Mouse (Mus musculus): ENCODE results near the gene Lrba.

Lrba gene

DNA sequence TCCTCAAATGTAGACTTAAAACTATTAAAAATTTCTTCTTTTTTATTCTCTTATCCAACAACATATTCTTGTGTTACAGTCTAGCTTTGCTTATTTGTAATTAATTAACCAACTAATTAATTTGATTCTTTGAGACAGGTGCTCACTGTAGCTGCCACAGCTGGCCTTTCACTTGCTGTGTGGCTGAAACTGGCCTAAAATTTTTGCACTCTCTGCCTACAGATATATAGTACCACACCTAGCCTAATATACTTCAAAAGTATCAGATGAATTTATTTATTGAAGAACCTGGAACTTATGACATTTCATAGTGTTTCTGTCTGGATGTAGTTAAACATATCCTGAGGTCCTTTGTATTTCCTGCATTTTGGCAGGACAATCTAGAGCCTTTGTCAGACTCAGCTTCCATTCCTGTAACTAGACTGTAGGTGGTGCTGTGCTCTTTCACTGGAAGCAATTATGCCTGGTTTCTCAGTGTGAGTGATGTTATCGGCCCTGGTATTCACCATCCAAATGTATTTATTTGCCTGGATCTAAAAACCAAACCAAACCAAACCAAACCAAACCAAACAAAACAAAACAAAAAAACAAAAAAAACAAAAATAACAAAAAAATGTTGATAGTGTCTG is 43.7 kb downstream of the Lrba start:
- DNase-seq: peak; percentile 18

DNA sequence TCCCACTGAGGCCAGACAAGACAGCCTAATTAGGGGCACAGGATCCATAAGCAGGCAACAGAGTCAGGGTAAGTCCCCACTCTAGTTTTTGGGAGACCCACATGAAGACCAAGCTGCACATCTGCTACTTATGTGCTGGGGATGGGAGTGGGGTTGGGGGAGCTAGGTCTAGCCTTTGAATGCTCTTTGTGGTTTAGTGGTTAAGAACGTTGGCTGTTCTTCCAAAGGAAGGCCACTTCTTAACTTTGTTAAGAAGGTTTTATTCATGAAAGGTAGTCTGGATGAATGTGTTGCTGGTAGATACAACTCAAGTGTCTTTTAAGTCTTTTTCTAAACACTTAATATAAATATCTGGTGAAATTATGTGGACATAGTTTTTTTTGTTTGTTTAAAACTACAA is 51.2 kb downstream of the Lrba start:
- no peak for DNase-seq

DNA sequence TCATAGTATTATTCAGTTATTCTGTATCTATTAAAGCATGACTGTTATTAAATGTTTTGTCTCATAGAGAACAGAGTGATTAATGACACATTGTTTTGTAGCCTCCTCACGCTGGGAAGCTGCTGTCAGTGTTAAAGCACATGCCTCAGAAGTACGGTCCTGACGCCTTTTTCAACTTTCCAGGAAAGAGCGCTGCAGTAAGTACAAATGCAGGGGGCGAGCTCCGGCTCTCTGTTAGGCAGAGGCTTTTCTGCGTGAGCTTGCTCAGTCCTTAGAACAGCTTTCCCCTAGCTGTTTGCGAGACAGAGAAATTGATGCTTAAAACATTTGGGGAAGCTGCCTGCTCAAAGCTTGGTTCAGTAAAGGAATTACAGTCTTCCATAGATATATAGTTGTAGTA is 66.8 kb downstream of the Lrba start:
- DNase-seq: no peak

DNA sequence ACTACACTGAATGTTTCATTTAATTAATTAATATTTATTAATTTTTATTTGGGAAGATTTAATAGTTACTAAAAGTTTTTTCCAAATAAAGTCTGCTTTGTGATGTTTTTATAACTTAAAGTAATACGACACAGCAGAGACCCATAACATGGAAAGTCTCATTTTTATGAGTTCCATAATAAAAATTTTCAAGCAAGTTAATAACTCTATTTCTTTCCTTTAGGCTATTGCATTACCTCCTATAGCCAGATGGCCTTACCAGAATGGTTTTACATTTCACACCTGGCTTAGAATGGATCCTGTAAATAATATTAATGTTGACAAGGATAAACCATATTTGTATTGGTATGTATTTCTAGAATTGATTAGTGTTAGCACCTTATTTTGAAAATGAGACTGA is 70.4 kb downstream of the Lrba start:
- DNase-seq: no peak

DNA sequence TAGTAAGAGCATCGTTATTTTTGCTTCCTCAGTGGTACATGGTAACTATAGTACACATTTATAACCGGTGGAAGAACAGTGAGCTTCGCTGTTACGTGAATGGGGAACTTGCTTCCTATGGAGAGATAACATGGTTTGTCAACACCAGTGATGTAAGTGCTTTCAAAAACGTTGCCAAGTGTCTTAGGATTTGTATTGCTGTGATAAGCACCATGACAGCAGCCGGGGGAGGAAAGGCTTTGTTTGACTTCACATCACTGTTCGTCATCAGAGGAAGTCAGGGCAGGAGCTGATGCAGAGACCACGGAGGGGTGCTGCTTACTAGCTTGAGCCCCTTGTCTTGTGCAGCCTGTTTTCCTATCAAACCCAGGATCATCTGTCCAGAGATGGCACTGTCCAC is 71.7 kb downstream of the Lrba start:
- DNase-seq: no peak

DNA sequence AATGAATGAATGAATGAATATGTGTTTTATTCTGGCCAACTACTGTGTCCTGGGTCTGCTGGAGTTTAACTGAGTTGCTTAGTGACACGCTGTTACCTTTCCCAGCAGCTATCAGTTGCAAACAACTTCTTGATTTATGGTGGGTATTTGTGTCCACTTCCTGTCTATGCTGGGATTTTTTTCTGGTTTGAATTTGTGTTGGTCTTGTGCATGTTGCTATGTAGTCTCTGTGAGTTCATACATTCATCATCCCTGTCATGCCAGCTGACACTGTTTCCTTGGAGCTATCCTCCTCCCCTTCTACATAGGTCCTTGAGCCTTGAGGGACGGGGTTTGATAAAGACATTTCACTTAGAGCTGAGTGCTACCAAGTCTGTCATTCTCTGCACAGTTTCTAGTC is 84.4 kb downstream of the Lrba start:
- DNase-seq: no peak

DNA sequence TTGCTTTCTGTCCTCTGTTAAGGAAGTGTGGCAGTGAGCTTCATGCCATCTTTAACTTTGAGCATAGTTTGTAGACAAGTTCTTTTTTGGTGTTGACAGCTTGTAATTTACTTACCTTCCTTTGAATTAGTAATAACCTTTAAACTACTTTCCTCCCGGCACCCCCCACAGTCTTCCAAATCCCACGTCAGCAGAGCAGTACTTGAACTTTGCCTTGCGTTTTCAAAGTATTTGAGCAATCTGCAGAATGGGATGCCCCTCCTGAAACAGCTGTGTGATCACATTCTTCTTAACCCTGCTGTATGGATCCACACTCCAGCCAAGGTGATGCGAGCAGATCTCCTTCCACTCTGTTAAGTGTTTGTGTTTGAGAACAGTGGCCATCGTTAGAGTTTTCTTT is 85.7 kb downstream of the Lrba start:
- DNase-seq: peak; percentile 10

DNA sequence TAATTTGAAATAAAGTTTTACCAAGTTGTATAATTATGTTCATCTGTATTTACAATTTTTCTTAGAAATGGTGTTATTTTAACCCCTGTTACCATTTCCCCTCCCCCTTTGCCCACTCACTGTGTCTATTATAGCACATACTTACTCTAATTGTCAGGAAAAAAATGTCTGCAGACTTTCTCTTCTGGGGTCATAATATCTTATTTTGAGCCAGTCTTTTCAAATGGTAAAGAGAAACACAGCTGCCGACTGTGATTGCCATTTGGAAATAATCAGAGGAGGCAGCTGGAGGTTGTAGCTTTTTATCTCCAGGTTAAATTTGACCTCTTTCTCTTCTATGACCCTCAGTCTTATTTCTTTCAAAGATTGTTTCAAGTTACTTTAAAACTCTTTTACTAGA is 86.9 kb downstream of the Lrba start:
- no peak for DNase-seq

DNA sequence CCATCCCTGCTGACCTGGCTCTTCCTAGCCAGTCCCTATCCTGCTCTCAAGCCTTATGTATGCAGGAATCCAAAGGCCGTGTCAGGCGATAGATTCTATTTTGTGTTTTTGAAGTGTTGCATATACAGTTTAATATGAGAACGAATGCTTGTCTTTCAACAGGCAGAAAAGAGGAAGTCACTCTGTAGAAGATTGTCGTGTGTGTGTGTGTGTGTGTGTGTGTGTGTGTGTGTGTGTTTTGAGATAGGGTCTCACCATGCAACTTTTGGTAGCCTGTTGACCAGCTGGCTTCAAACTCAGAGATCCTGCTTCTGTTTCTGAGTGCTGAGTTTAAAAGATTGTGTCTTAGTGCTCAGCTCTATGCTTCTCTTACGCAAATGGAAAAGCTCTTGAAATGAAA is 93.2 kb downstream of the Lrba start:
- no peak for DNase-seq

DNA sequence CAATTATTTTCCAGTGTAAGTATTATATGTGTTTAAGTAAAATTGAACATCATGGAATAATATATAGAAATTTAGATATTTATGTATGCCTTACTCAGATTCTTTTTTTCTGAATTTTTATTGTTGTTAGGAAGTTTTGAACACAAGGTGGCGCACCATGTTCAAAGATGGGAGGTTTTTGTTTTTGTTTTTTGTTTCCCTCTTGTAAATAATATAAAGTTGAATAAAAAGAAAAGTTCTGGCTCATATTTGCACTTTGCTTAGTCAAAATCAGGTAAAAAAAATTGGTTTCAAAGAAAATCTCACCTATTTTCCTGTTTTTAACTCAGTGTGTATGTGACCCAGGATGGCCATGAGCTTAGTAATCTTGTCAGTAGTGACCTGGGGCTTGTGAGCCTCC is 104.1 kb downstream of the Lrba start:
- peak; percentile 38 for DNase-seq

DNA sequence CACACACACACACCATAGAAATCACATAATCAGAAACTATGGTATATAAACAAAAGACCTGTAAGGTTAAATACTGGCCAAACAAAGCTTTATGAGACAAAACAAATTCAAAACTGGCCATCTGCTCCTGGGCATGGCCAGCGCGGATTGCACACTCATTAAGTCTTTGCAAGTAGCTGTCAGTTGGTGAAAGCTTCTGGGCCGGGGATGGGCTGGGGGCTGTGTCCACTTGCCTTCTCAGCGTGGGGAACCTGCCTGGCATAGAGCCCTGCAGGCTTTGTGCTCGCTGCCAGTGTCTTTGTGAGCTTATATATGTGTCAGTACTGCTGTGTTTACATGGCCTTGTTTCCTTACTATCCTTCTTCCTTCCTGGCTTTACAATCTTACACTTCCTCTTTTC is 118.8 kb downstream of the Lrba start:
- no peak for DNase-seq

DNA sequence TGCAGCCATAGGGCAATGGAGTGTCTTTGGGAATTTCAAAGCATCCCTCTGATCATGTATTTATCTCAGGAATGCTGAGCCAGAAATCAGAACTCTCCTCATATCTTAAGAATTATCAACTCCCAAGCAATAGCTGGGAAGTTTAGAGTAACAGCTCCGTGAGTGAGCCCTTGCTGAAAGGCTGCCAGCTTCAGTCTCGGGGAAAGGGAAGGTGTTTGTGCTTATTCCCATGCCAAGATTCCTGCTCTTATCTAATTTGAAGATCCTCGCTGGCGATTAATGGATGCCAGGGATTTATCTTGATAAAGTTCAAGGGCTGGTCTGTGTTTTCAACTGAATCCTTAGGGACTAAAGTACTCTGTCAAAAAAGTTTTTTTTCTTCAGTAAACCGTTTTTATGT is 138.0 kb downstream of the Lrba start:
- no peak for DNase-seq

DNA sequence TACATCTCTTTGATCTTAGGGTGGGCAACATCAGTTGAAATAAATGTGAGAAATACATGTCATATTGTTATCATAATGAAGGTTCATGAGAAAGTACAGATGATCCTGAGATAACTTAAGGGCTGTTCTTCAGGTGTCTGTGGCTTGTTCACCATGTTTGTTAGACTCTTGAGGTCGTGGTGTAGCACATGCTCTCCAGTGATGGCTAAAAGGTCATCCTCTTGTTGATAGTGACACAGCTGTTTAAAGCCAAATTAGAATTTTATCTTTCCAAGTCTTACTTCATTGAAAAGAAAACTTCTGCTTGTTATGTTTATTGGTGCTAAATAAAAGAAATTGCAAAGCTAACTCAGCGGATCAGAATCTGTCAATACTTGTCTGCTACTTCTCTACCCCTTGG is 147.0 kb downstream of the Lrba start:
- DNase-seq: no peak

DNA sequence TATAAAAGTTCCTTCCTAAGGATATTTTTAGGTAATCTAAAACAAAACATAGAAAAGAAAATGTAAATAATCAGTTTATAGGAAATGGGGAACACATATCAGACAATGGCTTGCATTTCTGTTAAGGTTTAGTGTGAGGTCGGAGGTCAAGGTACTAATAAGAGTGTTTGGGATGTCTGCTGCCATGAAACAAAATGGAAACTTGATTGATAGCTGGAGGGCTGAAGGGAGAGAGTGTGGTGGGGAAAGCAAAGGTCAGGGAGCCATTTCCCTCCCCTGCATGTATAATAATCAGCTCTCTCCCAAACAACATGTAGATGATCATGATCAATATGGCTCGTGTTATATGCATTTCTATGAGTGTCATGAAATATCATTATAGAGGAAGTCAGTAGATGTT is 150.8 kb downstream of the Lrba start:
- no peak for DNase-seq

DNA sequence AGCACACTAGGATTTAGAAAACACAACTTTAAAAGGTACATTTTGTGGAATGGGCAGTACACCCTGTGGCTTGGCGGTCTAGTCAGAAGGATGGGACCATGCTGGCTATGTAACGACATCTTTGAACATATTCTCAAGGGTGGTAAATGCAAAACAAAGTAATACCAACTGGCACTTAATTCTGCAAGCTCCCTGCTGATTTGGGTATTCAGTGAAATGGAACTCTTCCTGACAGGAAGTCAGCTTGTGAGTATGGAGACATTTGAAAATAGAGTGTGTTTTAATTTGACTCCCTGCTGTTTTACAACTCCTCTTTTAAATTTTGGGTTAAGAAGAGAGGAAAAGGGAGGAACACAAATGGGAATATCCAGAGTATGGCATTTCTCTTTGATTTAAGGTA is 158.1 kb downstream of the Lrba start:
- DNase-seq: no peak

DNA sequence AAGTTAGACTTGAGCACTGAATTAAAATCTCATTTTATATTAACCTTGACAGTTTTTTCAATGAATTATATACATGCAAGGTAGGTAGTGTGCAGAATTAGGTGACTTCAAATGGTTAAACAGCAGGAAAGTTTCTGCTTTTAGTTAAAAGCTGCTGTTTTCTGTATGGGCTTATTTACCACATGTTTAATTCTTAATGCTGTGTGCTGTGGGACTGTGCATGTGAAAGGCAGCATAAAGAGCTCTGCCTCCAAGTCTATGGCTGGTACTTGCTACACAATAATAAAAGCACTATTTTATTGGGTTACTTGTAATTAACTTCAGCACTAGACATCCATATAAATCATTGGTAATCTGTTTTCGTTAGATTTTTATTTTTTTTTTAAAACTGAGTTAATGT is 160.6 kb downstream of the Lrba start:
- DNase-seq: no peak

DNA sequence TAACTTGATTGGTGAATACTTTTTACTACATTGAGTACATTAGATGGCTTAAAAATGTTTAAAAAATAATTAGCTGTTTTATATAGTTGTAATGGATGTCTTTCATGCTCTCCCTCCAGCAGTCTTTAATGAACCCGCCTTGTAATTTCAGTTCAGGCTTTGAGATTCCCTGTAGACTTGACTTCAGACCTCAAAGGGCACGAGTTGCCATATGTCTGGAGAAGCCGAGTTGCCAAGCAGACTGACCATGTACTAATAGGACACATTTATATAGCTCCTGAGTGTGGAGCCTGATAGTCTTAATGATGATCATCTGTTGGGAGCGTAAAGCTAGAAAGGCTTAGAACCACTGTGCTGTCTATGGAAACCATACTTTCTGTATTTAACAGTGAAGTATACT is 161.8 kb downstream of the Lrba start:
- no peak for DNase-seq

DNA sequence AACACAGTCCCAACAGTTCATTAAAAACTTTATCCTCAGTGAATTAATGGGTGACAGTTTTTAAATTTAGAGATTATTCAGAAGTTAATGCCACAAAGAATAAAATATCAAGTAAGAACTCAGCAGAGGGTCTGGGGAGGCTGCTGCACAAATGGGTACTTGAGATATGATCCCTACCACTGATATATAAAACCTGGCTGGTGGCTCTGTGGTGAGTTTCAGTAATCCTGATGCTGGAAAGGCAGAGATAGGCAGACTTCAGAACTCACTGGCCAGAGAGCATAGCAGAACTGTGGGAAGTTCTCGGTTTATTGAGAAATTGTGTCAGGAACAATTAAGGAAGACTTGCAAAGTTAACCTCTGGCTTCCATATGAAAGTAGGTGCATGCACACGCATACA is 199.3 kb downstream of the Lrba start:
- DNase-seq: no peak

DNA sequence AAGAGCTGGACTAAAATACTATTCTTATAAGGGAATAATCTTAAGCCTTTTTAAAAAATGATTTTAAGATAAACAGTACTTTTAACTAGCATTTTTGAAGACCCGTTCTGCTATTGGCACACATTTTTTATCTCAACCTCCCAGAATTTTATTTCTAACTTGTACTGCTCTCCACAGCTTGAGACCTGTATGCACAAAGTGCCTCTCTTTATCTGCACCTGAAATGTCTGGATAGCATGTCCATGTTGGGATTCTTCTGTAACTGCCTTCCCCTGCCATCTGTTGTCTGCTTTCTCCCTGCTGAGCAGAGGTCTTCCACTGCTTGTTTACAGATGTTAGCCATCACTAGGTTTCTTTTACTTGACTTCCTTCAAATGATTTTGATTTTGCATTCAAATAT is 202.3 kb downstream of the Lrba start:
- no peak for DNase-seq

DNA sequence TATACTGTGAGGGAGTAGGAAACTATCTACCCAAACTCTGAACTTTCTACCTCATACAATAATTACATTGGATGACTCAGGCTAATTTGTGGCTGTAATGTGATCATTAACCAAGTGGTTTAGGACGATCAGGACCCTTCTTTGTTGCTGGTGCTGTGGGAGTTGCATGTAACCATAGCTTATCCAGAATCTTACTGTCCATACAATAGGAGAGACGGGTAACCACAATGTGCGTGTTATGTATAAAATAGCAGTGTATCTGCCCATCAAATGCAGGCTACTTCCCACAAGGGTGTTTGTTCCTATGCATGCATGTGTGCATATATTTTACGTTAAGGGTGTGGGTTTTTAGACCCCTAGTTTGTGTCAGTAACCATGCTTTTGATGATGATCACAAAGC is 219.0 kb downstream of the Lrba start:
- DNase-seq: no peak

DNA sequence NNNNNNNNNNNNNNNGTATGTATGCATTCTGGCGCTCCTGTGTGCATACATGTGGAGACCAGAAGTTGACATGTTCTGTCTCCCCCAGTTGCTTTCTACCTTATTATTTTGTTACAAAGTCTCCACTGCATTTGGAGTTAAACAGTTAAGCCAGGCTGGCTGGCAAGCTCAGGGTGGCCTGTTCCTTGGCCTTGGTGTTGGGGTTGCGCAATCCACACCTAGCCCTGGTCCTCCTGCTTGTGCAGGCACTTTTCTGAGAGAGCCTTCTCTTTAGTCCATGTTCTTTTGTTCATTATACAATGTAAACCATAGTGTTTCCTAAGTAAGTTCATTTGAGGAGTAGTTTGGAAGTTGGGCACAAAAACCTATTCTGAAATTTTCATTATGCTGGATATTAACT is 226.7 kb downstream of the Lrba start:
- no peak for DNase-seq

DNA sequence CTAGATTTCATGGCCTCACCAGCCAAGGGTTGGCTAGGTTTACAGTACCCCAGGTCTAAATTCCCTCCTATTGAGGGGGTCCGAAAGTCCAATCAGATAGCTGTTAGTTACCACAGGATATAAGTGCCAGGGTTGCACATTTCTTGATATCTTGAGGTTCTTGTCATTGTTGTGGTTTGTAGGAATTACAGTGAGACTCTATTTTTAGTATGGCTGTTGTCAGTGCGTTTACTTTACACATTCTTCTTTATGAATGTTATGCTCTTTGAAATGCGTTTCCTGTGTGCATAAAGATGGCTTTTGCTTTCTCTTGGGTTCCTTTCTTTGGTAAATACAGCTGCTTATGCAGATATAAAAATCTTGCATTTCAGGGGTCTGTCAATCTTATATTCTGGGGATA is 237.1 kb downstream of the Lrba start:
- no peak for DNase-seq

DNA sequence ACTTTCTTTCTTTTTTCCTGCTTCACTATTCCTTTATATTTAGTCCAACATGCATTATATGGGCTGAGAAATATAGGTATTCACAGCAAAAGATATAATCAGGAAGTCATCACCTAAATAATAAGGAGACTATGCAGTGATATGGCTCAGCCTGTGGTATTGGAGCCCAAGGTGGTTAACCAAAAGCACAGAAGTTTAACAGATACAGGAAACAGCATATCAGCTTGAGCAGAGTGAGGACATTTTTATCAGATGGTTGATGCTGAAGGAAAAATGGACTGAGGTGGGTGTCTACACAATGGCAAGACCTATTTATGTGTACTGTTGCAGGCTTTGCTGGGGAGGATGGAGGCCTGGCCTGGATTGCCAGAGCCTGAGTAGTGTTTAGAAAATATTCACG is 265.5 kb downstream of the Lrba start:
- no peak for DNase-seq

DNA sequence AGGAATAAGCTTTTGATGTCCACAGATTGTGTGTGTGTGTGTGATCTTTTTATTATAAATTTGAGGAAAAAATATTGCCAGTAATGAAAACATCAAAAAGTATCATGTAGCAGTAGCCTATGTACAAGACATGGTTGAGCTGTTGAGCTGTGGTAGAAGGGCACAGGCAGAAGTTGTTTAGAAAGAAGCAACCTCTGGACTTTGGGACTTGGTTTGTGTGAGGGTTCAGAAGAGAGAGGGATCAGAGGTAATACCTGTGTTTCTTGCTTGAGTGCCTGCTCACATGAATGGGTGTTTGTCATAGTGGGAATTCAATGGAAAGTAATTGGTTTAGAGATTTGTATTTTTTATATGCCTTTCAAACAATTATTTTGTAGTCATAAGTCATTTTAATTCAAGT is 276.1 kb downstream of the Lrba start:
- DNase-seq: no peak

DNA sequence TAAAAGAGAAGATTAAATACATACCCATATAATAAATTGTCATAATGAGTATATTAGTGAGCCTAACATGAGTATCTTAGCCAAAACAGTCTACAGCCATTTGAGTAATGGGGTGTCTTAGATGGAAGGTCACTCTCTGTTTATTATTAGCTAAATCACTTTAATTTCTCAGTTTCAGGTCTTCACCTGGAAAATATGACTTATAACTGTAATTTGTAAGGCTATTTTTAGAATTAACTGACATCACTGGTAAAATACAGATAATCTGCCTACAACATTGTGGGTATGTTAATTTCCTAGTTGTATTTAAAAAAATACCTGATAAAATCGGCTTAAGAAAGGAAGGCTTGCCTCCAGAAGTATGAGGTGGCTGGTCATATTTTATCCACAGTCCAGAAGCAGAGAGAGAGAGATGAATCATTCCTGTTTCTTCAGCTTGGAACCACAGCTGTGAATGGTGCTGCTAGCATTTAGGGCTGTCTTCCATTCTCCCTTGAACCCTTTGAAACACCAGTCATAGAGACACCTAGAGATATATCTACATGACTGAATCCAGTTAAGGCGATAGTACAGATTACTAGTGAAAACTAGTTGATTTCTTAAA is 294.1 kb downstream of the Lrba start:
- DNase-seq: no peak
